Mouse (Mus musculus) Patski (cell line): ENCODE data around the gene Klhl41. TPM values are rescaled to one million over a fixed set of nuclear protein-coding genes. Genes with fewer than 3 reads are reported as not detected.
A peak's percentile ranks its signal among the peaks of the same experiment; 100 is the strongest.
"Not testable (repeated sequence)": the region's sequence is repeated elsewhere in the genome, so short reads cannot be mapped to it uniquely, and the experiment has no call there.

Source experiments
- ATAC-seq: fragments of 100-300 bp; one replicate; pipeline ENCODE4 v1.8.0; 2021
- CTCF ChIA-PET: fragments of 350-600 bp; sonication (Branson Sonifier 250); formaldehyde crosslinking; loops from one replicate; lab custom pipeline; 2022; ENCODE audit warnings: inconsistent platforms; lab: Charles Lee
- POLR2A ChIA-PET: fragments of 350-600 bp; sonication (Branson Sonifier 250); formaldehyde crosslinking; loops from one replicate; lab custom pipeline; 2022; ENCODE audit warnings: antibody characterized with exemption, inconsistent platforms; lab: Charles Lee
- DNase-seq: peaks from one replicate; pipeline ENCODE4 v3.0.0-alpha.2; 2011; ENCODE audit warnings: low read depth, low spot score
- H3K27me3 ChIP-seq: fragments of 371-371 bp; one replicate; pipeline ENCODE4 v1.5.1; 2021
- CTCF ChIP-seq: fragments of 100-300 bp; IDR thresholded peaks from one replicate; pipeline ENCODE4 v1.5.1; 2021
- in situ Hi-C: fragments of 300-500 bp; cut with MboI; formaldehyde crosslinking; loops from 3 replicates; pipeline ENCODE4 v1.11.1; 2018; ENCODE audit warnings: low pct_unique_long_range_greater_than_20kb, mixed read lengths
- polyA plus RNA-seq: library from polyadenylated mRNA; unstranded; gene quantifications from one replicate; pipeline ENCODE4 v1.2.3, GENCODE M21; 2021

Klhl41 gene
- polyA plus RNA-seq, 1 experiment from 2014 or later: 0.35 TPM

- TF ChIP-seq CTCF: no peak
- POLR2A ChIA-PET: no interaction called here
- no peaks in the 10 kb centered on the region for H3K27me3 ChIP-seq
- in situ Hi-C loops: no loop called here
- CTCF ChIA-PET: interaction anchor here (1.4 to 1.8 kb wide), 2 partner anchors 10 to 143 kb away, joined by 3 to 4 read pairs; no protein-coding TSS in a partner anchor
- peak; percentile 73 for ATAC-seq
- no peak for DNase-seq
Observed at GRCm38 (mm10) chr2:69646726-69647490, 23.0 kb upstream of the Klhl41 start, which contains the start of gene Bbs5. Bbs5 (plus strand) TSS chr2:69647171.

- H3K27me3 ChIP-seq: no peaks in the 10 kb centered on the region
- in situ Hi-C loops: no loop called here
- ATAC-seq (no peak), DNase-seq (no peak)
- ChIA-PET CTCF (no interaction called here), POLR2A (no interaction called here)
- no peak for TF ChIP-seq CTCF
Observed at GRCm38 (mm10) chr2:69649716-69650115, 20.2 kb upstream of the Klhl41 start.

GRCm38 (mm10) chr2:69659326-69659725 lies 10.6 kb upstream of the Klhl41 start:
- ChIA-PET CTCF (no interaction called here), POLR2A (no interaction called here)
- in situ Hi-C loops: no loop called here
- DNase-seq: no peak
- no peak for ATAC-seq
- no peaks in the 10 kb centered on the region for H3K27me3 ChIP-seq
- TF ChIP-seq CTCF: no peak

GRCm38 (mm10) chr2:69663827-69664476 lies 6.0 kb upstream of the Klhl41 start:
- no peak for TF ChIP-seq CTCF
- CTCF ChIA-PET: interaction anchor here (1.4 to 1.6 kb wide), 3 partner anchors 9 to 29 kb away, joined by 3 to 5 read pairs (median 3); no protein-coding TSS in a partner anchor
- ATAC-seq (no peak), DNase-seq (no peak)
- in situ Hi-C loops: no loop called here
- H3K27me3 ChIP-seq: no peaks in the 10 kb centered on the region
- POLR2A ChIA-PET: no interaction called here

GRCm38 (mm10) chr2:69667656-69668055 lies 2.3 kb upstream of the Klhl41 start:
- ChIA-PET CTCF (interaction anchor here (0.7 kb wide), 1 partner anchor 13 kb away, joined by 3 read pairs; no protein-coding TSS in a partner anchor), POLR2A (no interaction called here)
- no peak for TF ChIP-seq CTCF
- no peaks in the 10 kb centered on the region for H3K27me3 ChIP-seq
- in situ Hi-C loops: no loop called here
- ATAC-seq (no peak), DNase-seq (no peak)

GRCm38 (mm10) chr2:69668414-69668813 lies 1.5 kb upstream of the Klhl41 start:
- ChIA-PET CTCF (no interaction called here), POLR2A (no interaction called here)
- in situ Hi-C loops: no loop called here
- DNase-seq: no peak
- TF ChIP-seq CTCF: no peak
- no peak for ATAC-seq
- H3K27me3 ChIP-seq: no peaks in the 10 kb centered on the region

- no peak for ATAC-seq
Observed at GRCm38 (mm10) chr2:69673723-69674122, 3.8 kb downstream of the Klhl41 start.

GRCm38 (mm10) chr2:69675266-69675665 lies 5.3 kb downstream of the Klhl41 start:
- no peak for TF ChIP-seq CTCF
- POLR2A ChIA-PET: no interaction called here
- no peak for DNase-seq
- no peak for ATAC-seq
- in situ Hi-C loops: loop anchor here (5.0 kb wide), 1 partner anchor 38 kb away; no protein-coding TSS in a partner anchor
- H3K27me3 ChIP-seq: no peaks in the 10 kb centered on the region
- CTCF ChIA-PET: no interaction called here

More at GRCm38 (mm10) chr2:69673723-69674122, 3.8 kb downstream of the Klhl41 start:
- POLR2A ChIA-PET: no interaction called here
- CTCF ChIA-PET: interaction anchor here (1.4 to 1.5 kb wide), 2 partner anchors 9 to 11 kb away, joined by 3 read pairs; no protein-coding TSS in a partner anchor
- in situ Hi-C loops: no loop called here
- H3K27me3 ChIP-seq: no peaks in the 10 kb centered on the region
- no peak for TF ChIP-seq CTCF
- no peak for DNase-seq

GRCm38 (mm10) chr2:69676713-69677112 lies 6.8 kb downstream of the Klhl41 start:
- no peak for ATAC-seq
- peak; percentile 74 for TF ChIP-seq CTCF
- in situ Hi-C loops: loop anchor here (5.0 kb wide), 1 partner anchor 39 kb away; no protein-coding TSS in a partner anchor
- ChIA-PET CTCF (interaction anchor here (1.3 kb wide), 1 partner anchor 10 kb away, joined by 3 read pairs; no protein-coding TSS in a partner anchor), POLR2A (no interaction called here)
- no peaks in the 10 kb centered on the region for H3K27me3 ChIP-seq
- no peak for DNase-seq

- not testable (repeated sequence) for ATAC-seq
- in situ Hi-C loops: loop anchor here (5.0 kb wide), 1 partner anchor 40 kb away; no protein-coding TSS in a partner anchor
Observed at GRCm38 (mm10) chr2:69677215-69677614, 7.3 kb downstream of the Klhl41 start.

More at GRCm38 (mm10) chr2:69677215-69677614, 7.3 kb downstream of the Klhl41 start:
- POLR2A ChIA-PET, H3K27me3 ChIP-seq, DNase-seq: not testable (repeated sequence)
- CTCF ChIA-PET: interaction anchor here (1.3 kb wide), 1 partner anchor 9 kb away, joined by 3 read pairs; no protein-coding TSS in a partner anchor
